Mouse (Mus musculus) brain, embryonic 14.5 days (tissue): ENCODE data around the gene Atf6. TPM values are rescaled to one million over a fixed set of nuclear protein-coding genes. Genes with fewer than 3 reads are reported as not detected.

Experiments used
- DNase-seq: peaks from one replicate; pipeline ENCODE4 v3.0.0-alpha.2; 2011; ENCODE audit warnings: low read depth
- CTCF ChIP-seq: fragments of 200-500 bp; IDR thresholded peaks from 2 replicates; pipeline ENCODE4 v1.5.1; 2012; ENCODE audit warnings: inconsistent platforms, mild to moderate bottlenecking, moderate library complexity, borderline replicate concordance; ENCODE audit not compliant: insufficient read depth, insufficient read length; ENCODE audit errors: extremely low read depth
- POLR2A ChIP-seq: fragments of 200-500 bp; IDR thresholded peaks from 2 replicates; pipeline ENCODE4 v1.6.1; 2012; ENCODE audit warnings: mild to moderate bottlenecking, inconsistent platforms, borderline replicate concordance; ENCODE audit not compliant: poor library complexity, insufficient read depth, insufficient read length, severe bottlenecking; ENCODE audit errors: extremely low read depth
- polyA plus RNA-seq: library from polyadenylated mRNA; depleted of rRNA; stranded (reverse); fragments of >200 nt; gene quantifications from 2 replicates; pipeline ENCODE4 v1.2.3, GENCODE M21; 2012

Atf6 gene
- polyA plus RNA-seq, 1 experiment, result 10.9 TPM

- TF ChIP-seq CTCF (no peak), POLR2A (no peak)
- no peak for DNase-seq
These were observed 29.2 kb upstream of the Atf6 start for GRCm38 (mm10) chr1:170896651-170897281.

- TF ChIP-seq CTCF (0 out of 2 replicates have a peak, but pooled peaks have one; percentile 15), POLR2A (no peak)
- DNase-seq, result peak; percentile 76
These were observed 27.3 kb upstream of the Atf6 start for GRCm38 (mm10) chr1:170894603-170895602.

GRCm38 (mm10) chr1:170892279-170892678 lies 24.7 kb upstream of the Atf6 start:
- DNase-seq, result no peak
- no peak for TF ChIP-seq CTCF
- TF ChIP-seq POLR2A, result no peak

GRCm38 (mm10) chr1:170891646-170892045 lies 24.1 kb upstream of the Atf6 start:
- no peak for DNase-seq
- TF ChIP-seq POLR2A, result no peak
- TF ChIP-seq CTCF, result no peak

GRCm38 (mm10) chr1:170889310-170889709 lies 21.7 kb upstream of the Atf6 start:
- no peak for DNase-seq
- no peak for TF ChIP-seq POLR2A
- TF ChIP-seq CTCF, result no peak

- TF ChIP-seq CTCF, result no peak
- no peak for TF ChIP-seq POLR2A
- DNase-seq, result no peak
These were observed 18.5 kb upstream of the Atf6 start for GRCm38 (mm10) chr1:170886044-170886458.

- DNase-seq, result peak; percentile 98
- peak; percentile 32; the same call in 1 of the 2 replicates for TF ChIP-seq POLR2A
- peak; percentile 77 for TF ChIP-seq CTCF
These were observed 17.5 kb upstream of the Atf6 start, which contains the start of the genes Gm26620 and Dusp12 for GRCm38 (mm10) chr1:170884978-170885561. Gene Gm26620 (plus strand): TSS chr1:170885065. Gene Dusp12 (minus strand): TSS chr1:170885540.

GRCm38 (mm10) chr1:170884390-170884789 lies 16.8 kb upstream of the Atf6 start:
- no peak for DNase-seq
- no peak for TF ChIP-seq POLR2A
- TF ChIP-seq CTCF, result no peak

GRCm38 (mm10) chr1:170882915-170883485 lies 15.4 kb upstream of the Atf6 start:
- no peak for DNase-seq
- no peak for TF ChIP-seq CTCF
- no peak for TF ChIP-seq POLR2A

- no peak for TF ChIP-seq POLR2A
- TF ChIP-seq CTCF, result no peak
- DNase-seq, result no peak
These were observed 9.3 kb upstream of the Atf6 start for GRCm38 (mm10) chr1:170876906-170877305.
